Mouse (Mus musculus): Measurements from ENCODE around the gene Serpinb11. TPM values are rescaled to one million over a fixed set of nuclear protein-coding genes. Genes with fewer than 3 reads are reported as not detected.

Gene Serpinb11
- polyA plus RNA-seq, 1 experiment from 2014 or later: not detected

DNA sequence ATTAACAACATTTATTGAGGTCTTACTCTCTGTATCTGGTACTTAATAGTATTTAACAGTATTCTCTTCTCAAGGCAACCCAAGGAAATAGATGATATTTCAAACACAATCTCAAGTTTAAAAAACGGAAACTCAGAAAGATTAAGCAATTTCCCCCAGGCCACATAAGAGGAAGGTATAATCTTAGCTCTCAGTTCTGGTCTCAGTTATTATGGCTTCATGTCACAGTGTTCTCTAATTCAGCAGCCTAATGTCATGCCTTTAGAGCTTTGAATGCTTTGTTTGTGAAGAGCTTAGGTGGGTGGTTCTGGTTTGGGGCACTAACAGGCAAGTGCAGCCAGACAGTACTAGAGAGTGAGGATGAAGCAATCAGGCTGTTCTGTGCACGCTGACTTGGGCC is 28.8 kb downstream of the Serpinb11 start:
- no peaks in the 10 kb centered on the region for H3K4me1 ChIP-seq (replicated peaks)
- 83% methylated on average over 2 of the region's 2 CpGs for WGBS
- no peak overlapping the region for H3K4me2 ChIP-seq (replicated peaks)
- no peak overlapping the region for H3K27ac ChIP-seq
- H3K36me3 ChIP-seq: no peaks in the 10 kb centered on the region
- H3K9me3 ChIP-seq: no peaks in the 10 kb centered on the region
- H3K9ac ChIP-seq (replicated peaks): no peak overlapping the region
- no peak overlapping the region for H3K4me3 ChIP-seq (replicated peaks)
- no peaks in the 10 kb centered on the region for H3K27me3 ChIP-seq
- no peak for ATAC-seq

DNA sequence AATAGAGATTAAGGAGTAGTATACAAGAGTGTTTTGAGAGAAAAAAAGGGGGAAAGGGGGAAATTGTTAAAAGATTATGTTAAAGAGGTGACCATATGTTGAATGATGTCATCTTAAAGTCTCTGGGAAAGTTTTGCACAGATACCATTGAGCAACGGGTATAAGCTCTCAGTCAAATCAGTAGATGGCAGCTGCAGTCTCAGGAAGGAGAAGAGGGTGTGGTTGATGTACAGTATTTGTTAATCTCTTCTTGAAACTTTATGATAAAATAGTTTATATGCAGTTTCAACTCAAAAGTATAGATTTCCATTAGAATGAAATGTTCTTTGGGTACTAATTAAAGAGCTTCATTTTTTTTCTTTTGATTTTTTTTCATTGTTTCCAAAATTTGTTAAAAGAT is 36.5 kb downstream of the Serpinb11 start:
- H3K36me3 ChIP-seq: no peaks in the 10 kb centered on the region
- no peak for ATAC-seq
- no peaks in the 10 kb centered on the region for H3K9me3 ChIP-seq
- H3K9ac ChIP-seq (replicated peaks): no peak overlapping the region
- 87% methylated on average over 1 of the region's 1 CpGs for WGBS
- H3K4me3 ChIP-seq (replicated peaks): no peak overlapping the region
- H3K27ac ChIP-seq: no peak overlapping the region
- H3K4me2 ChIP-seq (replicated peaks): no peak overlapping the region
- H3K4me1 ChIP-seq (replicated peaks): no peaks in the 10 kb centered on the region
- H3K27me3 ChIP-seq: no peaks in the 10 kb centered on the region

DNA sequence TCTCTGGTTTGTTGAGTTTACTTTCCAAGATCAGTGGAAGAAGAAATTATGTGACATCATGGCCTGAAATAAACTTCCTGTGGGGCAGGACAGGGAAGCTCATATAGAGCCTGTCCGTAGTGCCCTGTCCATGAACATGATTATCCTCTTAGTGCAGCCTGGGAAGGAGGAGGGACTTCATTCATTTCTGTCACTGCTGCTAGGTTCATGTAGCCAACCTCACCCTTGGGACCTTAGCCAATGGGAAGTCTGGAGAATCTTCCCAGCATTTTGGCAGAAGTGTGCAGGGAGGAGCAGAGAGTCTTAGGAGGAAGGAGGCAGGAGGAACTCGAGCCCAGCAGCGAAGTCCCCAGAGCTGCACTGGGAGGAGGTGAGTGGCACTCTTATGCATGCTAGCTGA is 38.4 kb downstream of the Serpinb11 start, which contains the start of gene Serpinb7:
Gene Serpinb7, plus strand, starts transcription at position 301 of the 400 bp plus-strand sequence.
- H3K27me3 ChIP-seq: no peaks in the 10 kb centered on the region
- 78% methylated on average over 3 of the region's 3 CpGs for WGBS

DNA sequence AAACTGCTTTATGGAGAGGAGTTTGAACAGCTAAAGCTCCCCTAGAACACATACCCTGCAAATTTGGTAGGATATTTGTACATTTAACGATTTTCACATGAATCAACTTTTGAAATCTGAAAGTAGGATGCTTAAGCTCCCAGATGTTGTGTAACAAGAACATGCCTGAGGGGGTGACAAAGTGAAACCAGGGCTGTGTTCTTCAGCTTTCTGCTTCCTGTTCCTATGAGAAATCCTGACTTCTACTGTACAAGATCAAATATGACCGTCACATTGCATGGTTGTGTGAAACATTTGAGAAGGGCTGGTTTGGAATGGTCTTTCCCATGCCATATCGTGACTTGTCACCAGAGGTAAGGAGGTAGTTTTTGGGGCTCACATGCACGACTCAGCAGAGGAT is 41.1 kb downstream of the Serpinb11 start:
- no peak overlapping the region for H3K4me2 ChIP-seq (replicated peaks)
- H3K4me3 ChIP-seq (replicated peaks): no peak overlapping the region
- H3K27me3 ChIP-seq: no peaks in the 10 kb centered on the region
- no peak for ATAC-seq
- no peak overlapping the region for H3K27ac ChIP-seq
- H3K4me1 ChIP-seq (replicated peaks): no peaks in the 10 kb centered on the region
- H3K9me3 ChIP-seq: no peaks in the 10 kb centered on the region
- no peaks in the 10 kb centered on the region for H3K36me3 ChIP-seq
- no peak overlapping the region for H3K9ac ChIP-seq (replicated peaks)
- WGBS: 86% methylated on average over 4 of the region's 4 CpGs

More for the DNA sequence above, 38.4 kb downstream of the Serpinb11 start, which contains the start of gene Serpinb7:
- H3K36me3 ChIP-seq: no peaks in the 10 kb centered on the region
- no peak within 1 kb of the TSS for H3K4me2 ChIP-seq (replicated peaks)
- no peak within 1 kb of the TSS for H3K9ac ChIP-seq (replicated peaks)
- H3K4me3 ChIP-seq (replicated peaks): no peak within 1 kb of the TSS
- no peak within 1 kb of the TSS for H3K27ac ChIP-seq
- ATAC-seq: no peak
- no peaks in the 10 kb centered on the region for H3K4me1 ChIP-seq (replicated peaks)
- H3K9me3 ChIP-seq: no peaks in the 10 kb centered on the region

DNA sequence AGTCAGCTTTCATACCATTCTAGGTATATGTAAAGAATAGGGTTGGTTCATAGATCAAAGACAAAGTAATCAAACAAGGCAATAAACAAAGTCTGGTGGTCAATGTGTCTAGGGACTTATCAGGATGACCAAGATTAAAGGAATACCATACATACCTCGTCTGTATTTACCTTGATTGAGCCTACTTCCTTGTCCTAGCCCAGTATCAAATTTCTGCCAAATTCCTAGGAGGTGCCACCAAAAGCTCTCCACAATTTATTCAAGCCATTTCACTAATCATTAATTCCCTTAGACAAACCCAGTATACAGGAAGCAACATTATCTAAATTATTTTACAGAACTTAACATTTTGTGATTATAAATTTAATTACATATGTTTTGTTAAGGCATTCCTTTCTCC is 53.7 kb downstream of the Serpinb11 start:
- Histone ChIP-seq H3K4me2 (replicated peaks) (no peak overlapping the region), H3K36me3 (no peaks in the 10 kb centered on the region), H3K27ac (no peak overlapping the region), H3K4me3 (replicated peaks) (no peak overlapping the region), H3K4me1 (replicated peaks) (no peaks in the 10 kb centered on the region), H3K9me3 (no peaks in the 10 kb centered on the region), H3K27me3 (no peaks in the 10 kb centered on the region), H3K9ac (replicated peaks) (no peak overlapping the region)
- 63% methylated on average over 1 of the region's 1 CpGs for WGBS
- ATAC-seq: no peak

DNA sequence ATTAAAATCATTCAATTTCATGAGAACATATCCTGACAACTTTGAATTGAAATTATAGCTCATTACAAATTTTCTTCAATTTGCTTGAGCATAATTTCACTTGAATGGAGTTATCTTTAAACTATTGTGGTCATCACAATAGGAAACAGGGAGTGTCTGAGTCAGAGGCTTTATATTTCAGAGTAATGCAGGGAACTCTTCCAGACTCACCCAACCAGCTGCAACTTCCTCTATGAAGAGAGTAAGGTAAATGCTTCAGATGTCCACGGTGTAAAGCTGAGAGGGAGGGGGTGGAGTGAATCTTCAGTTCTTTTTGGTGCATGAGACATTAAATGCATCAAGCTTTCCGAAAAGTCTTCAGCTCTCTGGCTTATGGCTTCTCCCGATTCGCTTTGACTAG is 61.5 kb downstream of the Serpinb11 start:
- 84% methylated on average over 4 of the region's 4 CpGs for WGBS
- Histone ChIP-seq H3K27ac (no peak overlapping the region), H3K4me3 (replicated peaks) (no peak overlapping the region), H3K9me3 (no peaks in the 10 kb centered on the region), H3K27me3 (no peaks in the 10 kb centered on the region), H3K4me2 (replicated peaks) (no peak overlapping the region), H3K36me3 (no peaks in the 10 kb centered on the region), H3K9ac (replicated peaks) (no peak overlapping the region), H3K4me1 (replicated peaks) (no peaks in the 10 kb centered on the region)
- ATAC-seq: no peak

Other genes starting within 250 kb of the Serpinb11 start
- gene Serpinb3b, start 82.8 kb upstream of the Serpinb11 start, polyA plus RNA-seq (2015; fragmentation: Nextera tagmentation; extraction: Ambion mirVana): not detected in 2 replicates
- not detected in 2 replicates for gene Serpinb3c, start 82.8 kb upstream of the Serpinb11 start, polyA plus RNA-seq (2015; fragmentation: Nextera tagmentation; extraction: Ambion mirVana)
- gene Serpinb7, start 38.5 kb downstream of the Serpinb11 start, polyA plus RNA-seq (2015; fragmentation: Nextera tagmentation; extraction: Ambion mirVana): not detected in 2 replicates
- 0.18 TPM in 1 of 2 replicates, not detected in the other for gene Serpinb2, start 150.2 kb downstream of the Serpinb11 start, polyA plus RNA-seq (2015; fragmentation: Nextera tagmentation; extraction: Ambion mirVana)
- 0.21 and 0.36 TPM in 2 replicates for gene Serpinb8, start 228.8 kb downstream of the Serpinb11 start, polyA plus RNA-seq (2015; fragmentation: Nextera tagmentation; extraction: Ambion mirVana)